Mouse (Mus musculus) cerebellum, postnatal 4 days (tissue): ENCODE measurements around the gene Cyp2b13.
"Not testable (repeated sequence)": the region's sequence is repeated elsewhere in the genome, so short reads cannot be mapped to it uniquely, and the experiment has no call there.

Source experiments
- DNase-seq, 2 experiments: peaks; one replicate each; pipeline ENCODE4 v3.0.0; 2022; ENCODE audit warnings: low spot score in 2 of 2, mixed read lengths in 1 of 2

Gene Cyp2b13

GRCm38 (mm10) chr7:26061197-26061596 is at the start of gene Cyp2b13:
Gene Cyp2b13 (plus strand): TSS chr7:26061497.
- DNase-seq: not testable (repeated sequence)

- not testable (repeated sequence) for DNase-seq
Observed at GRCm38 (mm10) chr7:26019814-26020332, 41.4 kb upstream of the Cyp2b13 start.

- not testable (repeated sequence) for DNase-seq
Observed at GRCm38 (mm10) chr7:26054885-26055630, 6.2 kb upstream of the Cyp2b13 start.

GRCm38 (mm10) chr7:26071677-26072076 is 10.4 kb downstream of the Cyp2b13 start:
- DNase-seq: not testable (repeated sequence)

GRCm38 (mm10) chr7:26082595-26082994 is 21.3 kb downstream of the Cyp2b13 start:
- DNase-seq: no peak

- DNase-seq: no peak
Observed at GRCm38 (mm10) chr7:26087391-26087790, 26.1 kb downstream of the Cyp2b13 start.

GRCm38 (mm10) chr7:26088578-26088977 is 27.3 kb downstream of the Cyp2b13 start:
- DNase-seq: not testable (repeated sequence)

- DNase-seq: not testable (repeated sequence)
Observed at GRCm38 (mm10) chr7:26139623-26140022, 78.3 kb downstream of the Cyp2b13 start.

- DNase-seq: not testable (repeated sequence)
Observed at GRCm38 (mm10) chr7:26143657-26144056, 82.4 kb downstream of the Cyp2b13 start.
